8 mouse cellular contexts compared by ENCODE assay signal in the genomic region with DNA sequence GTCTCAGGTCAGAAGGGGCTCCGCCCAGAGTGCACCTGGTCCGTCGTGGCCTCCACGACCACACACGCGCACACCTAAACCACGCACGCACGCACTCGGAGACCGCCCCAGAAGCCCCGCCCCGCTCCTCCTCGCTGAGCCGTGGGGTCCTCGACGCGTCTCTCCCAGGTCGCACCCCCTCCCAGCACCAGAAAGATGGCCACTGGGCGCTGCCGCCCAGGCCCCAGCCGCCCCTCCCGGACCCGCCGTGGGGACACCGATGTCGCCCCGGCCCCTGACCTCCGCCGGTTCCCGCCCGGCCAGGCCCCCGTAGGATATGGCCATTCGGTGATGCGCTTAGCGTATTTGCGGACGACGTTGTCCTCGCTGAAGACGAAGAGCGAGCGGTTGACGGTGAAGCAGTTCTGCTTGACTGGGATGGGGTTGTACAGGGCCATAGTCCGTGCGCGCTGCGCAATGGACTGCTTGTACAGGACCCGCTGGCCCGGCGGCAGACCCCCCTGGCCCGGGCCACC. TPM values are rescaled to one million over a fixed set of nuclear protein-coding genes. Genes with fewer than 3 reads are reported as not detected.
DNase-seq lines count a peak whose midpoint lies in the region; ATAC-seq and TF ChIP-seq lines count a peak whose summit lies in the region.
"Had no signal": no experiment of that assay in that cellular context is flagged by ENCODE, and none has a peak within 500 bp of the region (broad histone marks: within the 10 kb centered on the region; RNA-seq: fewer than 3 reads in every experiment).

No protein-coding gene starts in this region.

- no peak overlapping the region for H3K27ac ChIP-seq in lung, postnatal 0 days (ENCODE audit: low read length)
- peak overlapping the region; percentile 84 for H3K27ac ChIP-seq in hindbrain, embryonic 10.5 days
- H3K27ac ChIP-seq in limb, embryonic 12.5 days, result no peak overlapping the region

- no peaks in the 10 kb centered on the region for H3K9me3 ChIP-seq in lung, postnatal 0 days (ENCODE audit: low read length)
- no peaks in the 10 kb centered on the region for H3K9me3 ChIP-seq in hindbrain, embryonic 10.5 days
- no peaks in the 10 kb centered on the region for H3K9me3 ChIP-seq in limb, embryonic 12.5 days

- ATAC-seq in lung, postnatal 0 days, result peak; percentile 16
- ATAC-seq in limb, embryonic 12.5 days (ENCODE audit: insufficient number of reproducible peaks, insufficient read depth, low FRiP score, low TSS enrichment, low read depth), result peak; percentile 68
- ATAC-seq in megakaryocyte progenitor cell, adult 5-6 weeks (replicated peaks; ENCODE audit: poor library complexity), result no peak

- H3K4me3 ChIP-seq in lung, postnatal 0 days (ENCODE audit: low read depth, low read length), result peak overlapping the region; percentile 39
- H3K4me3 ChIP-seq in hindbrain, embryonic 10.5 days, result peak overlapping the region; percentile 80
- peak overlapping the region; percentile 62 for H3K4me3 ChIP-seq in limb, embryonic 12.5 days (replicated peaks)

- TF ChIP-seq CTCF in lung, postnatal 0 days (IDR thresholded peaks at IDR 0.05), result no peak

- peaks cover 24% of the 10 kb centered on the region for H3K27me3 ChIP-seq in lung, postnatal 0 days (replicated peaks; ENCODE audit: insufficient read depth, low read length)
- H3K27me3 ChIP-seq in hindbrain, embryonic 10.5 days (ENCODE audit: insufficient read depth, poor library complexity, severe bottlenecking), result peaks cover 31% of the 10 kb centered on the region
- H3K27me3 ChIP-seq in limb, embryonic 12.5 days, result peaks cover 51% of the 10 kb centered on the region

- no peak for DNase-seq in lung, postnatal 0 days (ENCODE audit: low spot score)
- DNase-seq in lung, postnatal 4 days, result no peak
- DNase-seq in embryo, embryonic 10 days (ENCODE audit: low spot score), result peak; percentile 49
- peak; percentile 46 for DNase-seq in hindbrain, embryonic 10.5 days (ENCODE audit: low spot score)
- peak; percentile 32 for DNase-seq in retina, postnatal 7 days (ENCODE audit: low read depth, low spot score)

- peak overlapping the region; percentile 72 for H3K4me2 ChIP-seq in lung, postnatal 0 days (replicated peaks; ENCODE audit: low read depth, low read length)
- peak overlapping the region; percentile 100 for H3K4me2 ChIP-seq in limb, embryonic 12.5 days

- no peak overlapping the region for H3K9ac ChIP-seq in lung, postnatal 0 days (replicated peaks; ENCODE audit: low read depth)
- peak overlapping the region; percentile 37 for H3K9ac ChIP-seq in limb, embryonic 12.5 days (replicated peaks)

- WGBS in lung, postnatal 0 days, result 1% methylated on average over 49 of the region's 52 CpGs
- WGBS in hindbrain, embryonic 10.5 days, result under 1% methylated on average over 52 of the region's 52 CpGs
- WGBS in limb, embryonic 12.5 days, result 1% methylated on average over 52 of the region's 52 CpGs

- no peak for TF ChIP-seq EP300 in lung, postnatal 0 days (IDR thresholded peaks at IDR 0.05)

- no peaks in the 10 kb centered on the region for H3K36me3 ChIP-seq in lung, postnatal 0 days (ENCODE audit: insufficient read depth, low read length)
- no peaks in the 10 kb centered on the region for H3K36me3 ChIP-seq in hindbrain, embryonic 10.5 days
- no peaks in the 10 kb centered on the region for H3K36me3 ChIP-seq in limb, embryonic 12.5 days

- H3K4me1 ChIP-seq in lung, postnatal 0 days (ENCODE audit: insufficient read depth, low read depth, low read length), result peaks cover 6% of the 10 kb centered on the region; the same call in 1 of the 2 replicates
- peaks cover 19% of the 10 kb centered on the region for H3K4me1 ChIP-seq in hindbrain, embryonic 10.5 days (replicated peaks)
- H3K4me1 ChIP-seq in limb, embryonic 12.5 days (replicated peaks), result peaks cover 13% of the 10 kb centered on the region

RNA-seq across cellular contexts. Expression of gene Cacna1b, which starts 0.4 kb away (rescaled TPM):
- polyA plus RNA-seq in lung, postnatal 0 days (2015; fragmentation: Nextera tagmentation; extraction: Ambion mirVana), result 0.02 and 0.08 TPM in 2 replicates
- polyA plus RNA-seq in hindbrain, embryonic 10.5 days (2016; fragmentation: Nextera tagmentation; extraction: Ambion mirVana), result 3.3 and 3.7 TPM in 2 replicates
- 1.6 and 1.9 TPM in 2 replicates for polyA plus RNA-seq in limb, embryonic 12.5 days (2016; fragmentation: Nextera tagmentation; extraction: Ambion mirVana)
- total RNA-seq in megakaryocyte progenitor cell, adult 5-6 weeks (2015), result 0.10 and 0.68 TPM in 2 replicates
- 0.08 and 0.20 TPM in 2 replicates for total RNA-seq in megakaryocyte progenitor cell, adult 5-6 weeks (2017)
- total RNA-seq: neutrophil, adult 5-6 weeks had no signal

Comparison
In these comparisons a context has a peak if more than half of its experiments do, and no peak if none do; other contexts are left out.
1. DNase-seq: peak in embryo, embryonic 10 days (single experiment), hindbrain, embryonic 10.5 days (single experiment) and retina, postnatal 7 days (single experiment); none in lung, postnatal 0 days (single experiment) and lung, postnatal 4 days (0 of 2).
2. Peak in every context shown above with its lines, with median percentiles within 50 percentile points of each other: H3K4me3 ChIP-seq.